Mouse (Mus musculus) inflammation-experienced regulatory T-cells, adult 6 months (primary cell): ENCODE results near the gene Wwp2. TPM values are rescaled to one million over a fixed set of nuclear protein-coding genes. Genes with fewer than 3 reads are reported as not detected.
A peak's percentile ranks its signal among the peaks of the same experiment; 100 is the strongest.

Source experiments
- ATAC-seq: one replicate; pipeline ENCODE4 v1.8.0; 2017
- polyA plus RNA-seq, 3 experiments: library from polyadenylated mRNA; unstranded; fragments of 100-300 nt; shearing (Covaris generic); gene quantifications; one replicate each; pipeline ENCODE4 v1.2.1; 2017

The Wwp2 gene
- polyA plus RNA-seq, 3 experiments from 2014 or later, result 95.1 to 126 (median 115) TPM

GRCm38 (mm10) chr8:107513249-107513648 is 77.1 kb downstream of the Wwp2 start:
- no peak for ATAC-seq

GRCm38 (mm10) chr8:107514949-107515721 is 79.0 kb downstream of the Wwp2 start:
- no peak for ATAC-seq

- no peak for ATAC-seq
Measured at GRCm38 (mm10) chr8:107518726-107519125, 82.6 kb downstream of the Wwp2 start.

GRCm38 (mm10) chr8:107519860-107520259 is 83.7 kb downstream of the Wwp2 start:
- ATAC-seq, result no peak

- no peak for ATAC-seq
Measured at GRCm38 (mm10) chr8:107521788-107522554, 85.8 kb downstream of the Wwp2 start.

GRCm38 (mm10) chr8:107522555-107522833 is 86.3 kb downstream of the Wwp2 start:
- no peak for ATAC-seq

- no peak for ATAC-seq
Measured at GRCm38 (mm10) chr8:107524535-107524934, 88.4 kb downstream of the Wwp2 start.

GRCm38 (mm10) chr8:107528786-107529185 is 92.6 kb downstream of the Wwp2 start:
- ATAC-seq, result no peak

- ATAC-seq, result no peak
Measured at GRCm38 (mm10) chr8:107537472-107537871, 101.3 kb downstream of the Wwp2 start.

GRCm38 (mm10) chr8:107540623-107541022 is 104.5 kb downstream of the Wwp2 start:
- no peak for ATAC-seq

- ATAC-seq, result no peak
Measured at GRCm38 (mm10) chr8:107541369-107541768, 105.2 kb downstream of the Wwp2 start.

- no peak for ATAC-seq
Measured at GRCm38 (mm10) chr8:107542151-107542550, 106.0 kb downstream of the Wwp2 start.

- ATAC-seq, result no peak
Measured at GRCm38 (mm10) chr8:107543714-107544113, 107.5 kb downstream of the Wwp2 start.

GRCm38 (mm10) chr8:107544211-107544610 is 108.0 kb downstream of the Wwp2 start:
- no peak for ATAC-seq

- no peak for ATAC-seq
Measured at GRCm38 (mm10) chr8:107544651-107545174, 108.5 kb downstream of the Wwp2 start.

GRCm38 (mm10) chr8:107545621-107546152 is 109.5 kb downstream of the Wwp2 start:
- no peak for ATAC-seq

GRCm38 (mm10) chr8:107546154-107546553 is 110.0 kb downstream of the Wwp2 start:
- no peak for ATAC-seq

- ATAC-seq, result no peak
Measured at GRCm38 (mm10) chr8:107546817-107547216, 110.7 kb downstream of the Wwp2 start.

- ATAC-seq, result no peak
Measured at GRCm38 (mm10) chr8:107552234-107552633, 116.1 kb downstream of the Wwp2 start.

- no peak for ATAC-seq
Measured at GRCm38 (mm10) chr8:107555231-107555630, 119.1 kb downstream of the Wwp2 start.

GRCm38 (mm10) chr8:107556511-107556936 is 120.4 kb downstream of the Wwp2 start:
- no peak for ATAC-seq

- peak; percentile 77 for ATAC-seq
Measured at GRCm38 (mm10) chr8:107560820-107561536, 124.8 kb downstream of the Wwp2 start.

GRCm38 (mm10) chr8:107562164-107562563 is 126.0 kb downstream of the Wwp2 start:
- no peak for ATAC-seq
